Mouse (Mus musculus) brain, embryonic 14.5 days (tissue): ENCODE results near the gene Tnk2.

Source experiments
- CTCF ChIP-seq: fragments of 200-500 bp; IDR thresholded peaks from 2 replicates; pipeline ENCODE4 v1.5.1; 2012; ENCODE audit warnings: inconsistent platforms, mild to moderate bottlenecking, moderate library complexity, borderline replicate concordance; ENCODE audit not compliant: insufficient read depth, insufficient read length; ENCODE audit errors: extremely low read depth
- POLR2A ChIP-seq: fragments of 200-500 bp; IDR thresholded peaks from 2 replicates; pipeline ENCODE4 v1.6.1; 2012; ENCODE audit warnings: mild to moderate bottlenecking, inconsistent platforms, borderline replicate concordance; ENCODE audit not compliant: poor library complexity, insufficient read depth, insufficient read length, severe bottlenecking; ENCODE audit errors: extremely low read depth

- TF ChIP-seq CTCF (no peak), POLR2A (no peak)
Measured at GRCm38 (mm10) chr16:32668030-32668429, 24.4 kb downstream of the Tnk2 start.
